Mouse (Mus musculus) brain, embryonic 14.5 days (tissue): Measurements from ENCODE around the gene Dhx37. TPM values are rescaled to one million over a fixed set of nuclear protein-coding genes. Genes with fewer than 3 reads are reported as not detected.

Experiments used
- DNase-seq: peaks from one replicate; pipeline ENCODE4 v3.0.0-alpha.2; 2011; ENCODE audit warnings: low read depth
- CTCF ChIP-seq: fragments of 200-500 bp; IDR thresholded peaks from 2 replicates; pipeline ENCODE4 v1.5.1; 2012; ENCODE audit warnings: inconsistent platforms, mild to moderate bottlenecking, moderate library complexity, borderline replicate concordance; ENCODE audit not compliant: insufficient read depth, insufficient read length; ENCODE audit errors: extremely low read depth
- POLR2A ChIP-seq: fragments of 200-500 bp; IDR thresholded peaks from 2 replicates; pipeline ENCODE4 v1.6.1; 2012; ENCODE audit warnings: mild to moderate bottlenecking, inconsistent platforms, borderline replicate concordance; ENCODE audit not compliant: poor library complexity, insufficient read depth, insufficient read length, severe bottlenecking; ENCODE audit errors: extremely low read depth
- polyA plus RNA-seq: library from polyadenylated mRNA; depleted of rRNA; stranded (reverse); fragments of >200 nt; gene quantifications from 2 replicates; pipeline ENCODE4 v1.2.3, GENCODE M21; 2012; rRNA removed

Dhx37 gene
- polyA plus RNA-seq, 1 experiment: 31.5 TPM

DNA sequence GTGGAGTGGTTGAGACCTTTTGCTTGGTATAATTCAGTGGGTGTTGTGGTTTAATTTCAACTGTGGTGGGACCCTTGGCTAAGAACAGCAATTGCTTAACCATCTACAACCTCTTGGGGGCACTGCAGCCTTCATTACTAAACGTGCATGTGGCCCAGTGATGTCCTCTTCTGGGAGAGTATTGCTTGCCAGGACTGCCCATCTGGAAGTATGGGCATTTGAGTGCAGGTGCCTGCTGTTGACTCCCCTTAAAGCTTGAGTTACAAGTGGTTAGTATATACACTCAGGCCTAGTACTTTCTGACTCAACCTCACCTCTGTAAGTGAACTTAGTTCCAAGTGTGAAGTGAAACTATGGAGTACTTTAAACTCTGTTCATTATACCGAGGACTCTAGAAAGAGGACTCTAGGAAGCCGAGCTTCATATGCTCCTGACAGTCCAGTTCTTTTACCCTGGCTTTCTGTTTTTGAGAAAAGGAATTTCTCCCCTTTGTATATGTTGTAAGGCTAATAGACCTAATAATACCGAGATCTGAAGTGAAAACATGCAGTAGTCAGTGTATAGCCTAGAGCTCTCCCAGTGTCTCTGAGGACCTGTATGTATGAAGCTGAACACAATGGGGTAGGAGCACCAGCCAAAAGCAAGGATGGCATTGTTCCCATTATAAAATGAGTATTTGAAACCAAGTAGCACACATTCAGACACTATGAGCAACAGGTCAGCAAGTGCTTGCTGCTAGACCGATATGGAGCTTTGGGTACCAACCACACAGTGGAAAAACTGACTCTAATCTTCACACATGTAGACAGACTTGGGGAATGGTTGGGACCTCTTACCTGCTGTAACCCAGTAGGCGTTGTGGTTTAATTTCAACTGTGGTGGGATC lies 51.0 kb downstream of the Dhx37 start:
- TF ChIP-seq POLR2A (no peak), CTCF (peak; percentile 70)
- peak; percentile 81 for DNase-seq

DNA sequence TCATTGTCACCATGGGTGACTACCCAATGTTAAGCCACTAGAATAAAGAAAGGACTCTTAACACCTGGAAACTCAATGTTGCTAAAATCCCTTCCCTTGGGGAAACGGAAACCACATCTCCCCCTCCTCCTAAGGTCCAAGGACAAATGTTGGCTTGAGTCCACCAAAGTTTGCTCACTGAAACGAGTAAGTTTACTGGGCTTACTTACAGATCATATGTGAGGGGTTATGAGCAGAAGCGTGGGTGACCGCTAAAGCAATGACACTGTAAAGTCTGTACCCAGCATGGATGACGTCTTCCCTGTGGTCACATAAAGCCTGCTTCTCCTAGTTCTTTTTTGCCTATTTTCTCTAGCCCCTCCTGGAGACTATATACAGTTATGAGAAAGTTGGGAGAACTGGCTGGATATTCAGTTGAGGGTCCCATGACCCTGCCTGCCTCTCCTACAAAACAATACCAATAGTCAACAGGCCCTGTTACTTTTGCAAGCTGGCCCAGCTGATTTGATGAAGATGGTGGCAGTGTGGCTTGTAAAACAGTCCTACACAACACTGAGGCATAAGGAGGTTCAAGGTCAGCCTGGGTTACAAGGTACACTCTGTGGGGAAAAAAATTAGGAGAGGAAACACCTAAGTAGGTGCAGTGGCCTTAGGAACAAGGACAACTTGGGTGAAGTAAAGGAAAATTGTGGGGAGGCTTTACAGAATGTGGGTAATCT lies 51.8 kb downstream of the Dhx37 start:
- no peak for TF ChIP-seq POLR2A
- TF ChIP-seq CTCF: no peak
- no peak for DNase-seq

DNA sequence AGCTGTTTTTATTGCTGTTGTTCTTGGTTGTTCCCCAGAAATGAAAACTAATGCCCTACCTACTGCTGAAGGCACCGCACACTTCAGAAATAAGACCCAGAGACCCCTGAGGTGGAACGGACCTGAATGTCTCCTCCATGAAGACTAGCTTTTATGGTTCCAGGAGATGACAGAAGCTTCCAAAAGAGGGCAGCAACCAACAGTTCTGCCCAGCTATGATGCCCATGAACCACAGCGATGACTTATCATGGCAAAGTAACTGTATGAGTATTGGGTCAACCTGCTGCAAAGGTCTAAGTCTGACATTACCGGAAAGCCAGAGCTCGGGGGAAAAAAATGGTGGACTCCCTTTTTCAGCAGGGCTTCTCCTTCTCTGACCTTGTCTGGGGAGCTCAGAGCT lies 55.0 kb downstream of the Dhx37 start:
- no peak for DNase-seq
- TF ChIP-seq POLR2A (no peak), CTCF (no peak)

DNA sequence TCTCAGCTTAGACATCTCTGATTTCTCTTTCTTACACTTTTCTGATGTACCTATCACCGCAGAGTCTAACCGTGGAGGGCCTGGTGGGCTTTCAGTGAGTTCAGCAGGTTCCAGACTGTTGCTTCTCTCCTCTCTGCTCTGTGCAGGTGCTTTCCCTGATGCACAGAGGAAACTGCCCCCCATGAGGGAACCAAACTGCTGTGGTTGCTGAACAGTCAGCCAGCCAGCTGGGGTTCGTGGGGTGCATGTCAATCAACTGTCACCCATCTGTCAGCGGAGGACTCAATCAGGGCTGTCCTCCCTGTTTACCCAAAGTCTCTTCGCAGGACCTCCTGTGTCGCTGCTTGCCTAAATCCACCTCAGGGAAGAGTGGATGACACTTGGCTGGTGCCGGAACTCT lies 56.7 kb downstream of the Dhx37 start:
- no peak for DNase-seq
- TF ChIP-seq POLR2A: no peak
- TF ChIP-seq CTCF: no peak

DNA sequence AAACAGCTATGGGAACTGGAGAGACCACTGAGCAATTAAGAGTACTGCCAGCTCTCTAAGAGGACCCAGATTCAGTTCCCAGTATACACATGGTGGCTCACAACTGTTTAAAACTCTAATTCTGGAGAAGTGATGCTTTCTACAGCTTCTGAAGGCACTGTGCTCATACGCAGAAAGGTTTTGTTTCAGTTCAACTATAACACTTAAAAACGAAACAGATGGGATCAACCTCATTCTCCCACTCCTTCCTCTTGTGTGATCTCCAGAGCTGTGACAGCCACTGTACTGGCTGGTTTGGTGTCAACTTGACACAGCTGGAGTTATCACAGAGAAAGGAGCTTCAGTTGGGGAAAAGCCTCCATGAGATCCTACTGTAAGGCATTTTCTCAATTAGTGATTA lies 58.0 kb downstream of the Dhx37 start:
- DNase-seq: no peak
- TF ChIP-seq POLR2A: no peak
- no peak for TF ChIP-seq CTCF

DNA sequence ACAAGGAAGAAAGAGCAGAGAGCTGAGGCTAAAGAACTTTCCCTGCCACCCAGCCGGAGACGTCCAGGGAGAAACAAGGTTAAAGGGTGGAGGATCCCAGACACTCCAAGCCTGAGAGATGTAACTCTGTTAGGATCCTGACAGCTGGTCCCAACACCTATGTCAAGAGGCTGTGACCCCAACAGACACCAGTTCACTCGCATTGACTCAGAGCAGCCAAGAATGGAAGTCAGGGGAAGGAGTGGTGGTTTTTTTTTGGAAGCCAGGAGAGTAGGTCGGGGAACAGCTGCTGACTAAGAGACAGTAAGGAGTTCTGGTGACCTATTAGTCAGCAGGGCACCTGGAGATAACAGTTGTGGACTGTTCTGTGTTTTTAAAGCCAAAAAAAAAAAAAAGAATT lies 61.9 kb downstream of the Dhx37 start:
- DNase-seq: no peak
- TF ChIP-seq CTCF (no peak), POLR2A (no peak)

DNA sequence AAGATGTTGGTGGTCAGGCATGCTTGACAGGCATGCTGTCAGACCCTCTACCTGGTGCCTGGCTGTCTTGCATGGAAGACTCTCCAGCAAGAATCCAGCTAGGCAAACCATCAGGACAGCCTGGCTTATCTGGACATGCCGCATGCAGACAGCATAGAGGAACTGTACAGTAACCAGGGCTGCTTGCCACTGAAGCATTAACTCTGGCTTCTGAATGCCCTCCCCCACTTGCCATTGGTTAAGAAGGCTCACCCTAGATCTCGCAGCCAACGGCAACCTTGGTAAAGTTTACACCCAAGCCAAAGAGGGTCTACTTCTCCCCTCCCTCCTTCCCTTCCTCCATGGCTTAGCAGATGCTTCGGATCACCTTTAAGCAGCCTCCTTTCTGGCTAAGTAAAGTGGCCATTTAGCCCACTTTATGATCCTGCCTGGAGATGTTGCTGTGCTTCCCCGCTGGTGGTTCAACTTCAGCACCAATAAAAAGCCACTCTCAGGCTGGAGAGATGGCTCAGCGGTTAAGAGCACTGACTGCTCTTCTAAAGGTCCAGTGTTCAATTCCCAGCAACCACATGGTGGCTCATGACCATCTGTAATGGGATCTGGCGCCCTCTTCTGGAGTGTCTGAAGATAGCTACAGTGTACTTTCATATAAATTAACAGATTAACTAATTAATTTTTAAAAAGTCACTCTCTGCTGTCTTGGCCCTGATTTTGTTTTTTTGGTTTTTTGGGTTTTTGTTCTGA lies 62.8 kb downstream of the Dhx37 start:
- TF ChIP-seq CTCF (no peak), POLR2A (no peak)
- no peak for DNase-seq

DNA sequence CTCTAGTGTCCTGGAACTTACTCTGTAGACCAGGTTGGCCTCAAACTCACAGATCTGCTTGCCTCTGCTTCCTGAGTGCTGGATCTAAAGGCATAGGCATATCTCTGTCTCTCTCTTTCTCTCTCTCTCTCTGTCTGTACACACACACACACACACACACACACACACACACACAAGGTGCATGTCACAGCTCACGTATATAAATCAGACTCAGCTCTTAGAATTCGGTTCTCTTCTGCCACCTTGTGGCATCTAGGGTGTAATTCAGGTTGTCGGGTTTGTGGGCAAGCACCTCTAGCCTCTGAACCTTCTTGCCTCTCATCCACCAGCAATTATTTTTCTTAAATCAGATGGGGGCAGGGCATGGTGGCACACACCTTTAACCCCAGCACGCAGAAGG lies 65.4 kb downstream of the Dhx37 start:
- peak; percentile 84 for DNase-seq
- no peak for TF ChIP-seq POLR2A
- peak; percentile 71; the same call in 1 of the 2 replicates for TF ChIP-seq CTCF

DNA sequence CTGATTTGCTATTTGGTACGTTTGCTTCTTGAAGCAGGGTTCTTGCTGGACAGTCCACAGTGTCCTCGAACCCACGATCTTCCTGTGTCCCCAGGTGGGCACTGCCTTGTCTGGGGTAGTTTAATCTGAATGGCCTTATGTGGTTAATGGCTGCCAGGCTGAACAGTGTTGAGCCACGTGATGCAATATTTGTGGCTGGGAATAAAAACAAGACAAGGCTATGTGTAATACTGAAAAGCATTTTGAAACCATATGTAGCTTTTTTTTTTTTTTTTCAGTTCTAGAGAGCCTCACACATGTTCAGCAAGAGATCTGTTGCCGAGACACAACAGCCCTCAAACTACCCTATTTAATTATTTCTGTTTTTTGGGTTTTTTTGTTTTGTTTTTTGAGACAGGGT lies 65.8 kb downstream of the Dhx37 start:
- DNase-seq: no peak
- TF ChIP-seq CTCF (no peak), POLR2A (no peak)

DNA sequence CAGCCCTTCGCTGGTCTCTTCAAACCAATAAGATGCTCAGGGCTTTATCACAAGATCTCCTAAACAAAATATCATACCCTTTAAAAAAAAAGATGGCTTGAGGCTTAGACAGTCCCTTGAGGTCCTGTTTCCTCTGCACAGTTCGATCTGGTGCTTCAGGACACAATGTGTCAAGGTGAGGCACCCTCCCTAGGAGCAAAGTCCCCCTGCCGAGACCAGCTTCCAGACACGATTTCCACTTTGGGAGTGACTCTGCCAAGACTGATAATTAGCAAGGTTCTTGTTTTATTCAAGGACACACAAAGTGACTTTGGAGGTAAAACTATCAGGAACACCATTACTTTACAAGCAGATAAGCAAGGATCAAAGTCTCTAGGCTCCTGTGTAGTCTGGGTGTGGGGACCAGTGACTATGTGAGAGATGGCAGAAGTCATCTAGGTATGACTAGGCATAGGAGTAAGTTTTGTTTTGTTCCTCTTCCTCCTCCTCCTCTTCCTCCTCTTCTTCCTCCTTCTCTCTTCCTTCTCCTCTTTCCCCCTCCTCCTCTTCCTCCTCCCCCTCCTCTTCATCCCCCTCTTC lies 69.0 kb downstream of the Dhx37 start:
- DNase-seq: no peak
- no peak for TF ChIP-seq POLR2A
- TF ChIP-seq CTCF: no peak

DNA sequence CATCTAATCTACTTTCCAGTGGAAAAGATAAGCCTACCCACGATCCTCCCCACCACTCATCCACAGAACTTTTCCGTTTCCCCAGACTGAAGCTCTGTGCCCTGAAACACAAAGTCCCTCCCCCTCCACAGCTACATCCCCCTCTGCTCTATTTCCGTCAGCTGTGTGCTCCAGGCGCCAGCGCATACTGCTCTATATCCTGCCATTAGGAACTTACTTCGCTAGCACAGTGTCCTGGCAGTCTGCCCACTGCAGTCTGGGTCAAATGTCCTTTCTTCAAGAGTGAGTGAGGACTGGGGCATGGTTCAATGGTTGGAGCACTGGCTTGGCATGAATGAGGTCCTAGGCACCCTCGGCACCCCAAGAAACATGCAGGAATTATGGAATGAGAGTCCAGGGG lies 70.0 kb downstream of the Dhx37 start:
- TF ChIP-seq CTCF (no peak), POLR2A (no peak)
- DNase-seq: peak; percentile 44

Other genes starting within 250 kb of the Dhx37 start
- 43.1 and 45.0 TPM in 2 replicates for gene Scarb1, start 93.0 kb downstream of the Dhx37 start, polyA plus RNA-seq
- gene Gm10382, start 44.8 kb downstream of the Dhx37 start, polyA plus RNA-seq: 0.34 and 0.58 TPM in 2 replicates
- gene Ubc, start 43.9 kb downstream of the Dhx37 start, polyA plus RNA-seq: 784 and 896 TPM in 2 replicates
- 13.0 and 23.5 TPM in 2 replicates for gene Bri3bp, start 7.4 kb upstream of the Dhx37 start, polyA plus RNA-seq
- 69.9 and 73.4 TPM in 2 replicates for gene Aacs, start 41.7 kb upstream of the Dhx37 start, polyA plus RNA-seq
- gene Tmem132b, start 97.7 kb upstream of the Dhx37 start, polyA plus RNA-seq: 4.6 and 8.2 TPM in 2 replicates